Mouse (Mus musculus): Measurements from ENCODE around the gene Cbfa2t2.

GRCm38 (mm10) chr2:154558264-154559039 lies 122.2 kb downstream of the Cbfa2t2 start, which contains the start of gene Necab3:
- TF ChIP-seq CTCF (IDR thresholded peaks at IDR 0.05; ENCODE audit: extremely low read depth, insufficient read depth, insufficient read length, insufficient replicate concordance) (no peak), POLR2A (IDR thresholded peaks at IDR 0.05; ENCODE audit: low read depth, low read length) (no peak)
